Mouse (Mus musculus) Patski (cell line): ENCODE measurements around the gene Aldh9a1. TPM values are rescaled to one million over a fixed set of nuclear protein-coding genes. Genes with fewer than 3 reads are reported as not detected.

ENCODE experiments used
- ATAC-seq: fragments of 100-300 bp; one replicate; pipeline ENCODE4 v1.8.0; 2021
- CTCF ChIA-PET: fragments of 350-600 bp; sonication (Branson Sonifier 250); formaldehyde crosslinking; loops from one replicate; lab custom pipeline; 2022; ENCODE audit warnings: inconsistent platforms; lab: Charles Lee
- POLR2A ChIA-PET: fragments of 350-600 bp; sonication (Branson Sonifier 250); formaldehyde crosslinking; loops from one replicate; lab custom pipeline; 2022; ENCODE audit warnings: antibody characterized with exemption, inconsistent platforms; lab: Charles Lee
- DNase-seq: peaks from one replicate; pipeline ENCODE4 v3.0.0-alpha.2; 2011; ENCODE audit warnings: low read depth, low spot score
- H3K27me3 ChIP-seq: fragments of 371-371 bp; one replicate; pipeline ENCODE4 v1.5.1; 2021
- CTCF ChIP-seq: fragments of 100-300 bp; IDR thresholded peaks from one replicate; pipeline ENCODE4 v1.5.1; 2021
- in situ Hi-C: fragments of 300-500 bp; cut with MboI; formaldehyde crosslinking; loops from 3 replicates; pipeline ENCODE4 v1.11.1; 2018; ENCODE audit warnings: low pct_unique_long_range_greater_than_20kb, mixed read lengths
- polyA plus RNA-seq: library from polyadenylated mRNA; unstranded; gene quantifications from one replicate; pipeline ENCODE4 v1.2.3, GENCODE M21; 2021

The Aldh9a1 gene
- 61.1 TPM for polyA plus RNA-seq

DNA sequence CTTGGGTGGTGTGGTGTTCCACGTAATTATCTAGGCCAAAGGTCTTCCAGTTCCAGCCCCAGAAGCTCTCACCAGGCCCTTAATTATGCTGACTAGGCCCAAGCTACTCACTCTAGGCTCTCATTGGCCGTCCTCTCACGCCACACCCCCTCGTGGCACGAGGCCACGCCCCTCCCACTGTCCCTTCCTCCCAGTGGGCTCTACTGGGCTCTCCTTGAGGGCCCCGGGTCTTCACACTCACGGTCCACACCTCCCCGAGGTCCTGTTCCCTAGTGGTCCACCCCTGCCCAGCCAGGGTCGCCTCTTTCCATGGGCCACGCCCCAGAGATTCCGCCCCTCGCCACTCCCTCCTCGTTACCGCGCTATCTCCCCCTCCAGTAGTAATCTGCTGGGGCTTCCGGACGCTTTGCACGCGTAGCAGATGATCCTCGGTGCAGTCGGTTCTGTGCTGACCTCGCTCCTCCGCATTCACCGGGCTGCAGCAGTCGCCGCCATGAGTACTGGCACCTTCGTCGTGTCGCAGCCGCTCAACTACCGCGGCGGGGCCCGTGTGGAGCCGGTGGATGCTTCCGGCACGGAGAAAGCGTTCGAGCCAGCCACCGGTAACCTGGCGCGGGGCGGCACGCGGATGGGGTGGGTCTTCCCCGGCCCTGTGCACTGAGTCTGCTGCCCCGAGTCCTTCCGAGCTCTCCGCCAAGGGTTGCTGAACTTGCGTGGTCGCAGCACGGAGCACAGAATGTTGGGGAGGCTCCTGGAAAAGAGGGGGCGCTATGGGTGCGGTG, at the start of gene Aldh9a1:
Gene Aldh9a1 (plus strand): TSS at position 177 of the 782 bp plus-strand sequence.
- ChIA-PET CTCF (interaction anchor here (1.1 kb wide), 1 partner anchor 40 kb away, joined by 3 read pairs; no protein-coding TSS in a partner anchor), POLR2A (interaction anchor here (0.6 to 0.8 kb wide), 3 partner anchors 20 to 1673 kb away, joined by 3 to 5 read pairs (median 4); no protein-coding TSS in a partner anchor)
- in situ Hi-C loops, result loop anchor here (25.0 kb wide), 1 partner anchor 938 kb away; the partner anchor contains the start of gene Pogk
- TF ChIP-seq CTCF, result no peak
- ATAC-seq (peak; percentile 98), DNase-seq (peak; percentile 65)
- H3K27me3 ChIP-seq, result no peaks in the 10 kb centered on the region

DNA sequence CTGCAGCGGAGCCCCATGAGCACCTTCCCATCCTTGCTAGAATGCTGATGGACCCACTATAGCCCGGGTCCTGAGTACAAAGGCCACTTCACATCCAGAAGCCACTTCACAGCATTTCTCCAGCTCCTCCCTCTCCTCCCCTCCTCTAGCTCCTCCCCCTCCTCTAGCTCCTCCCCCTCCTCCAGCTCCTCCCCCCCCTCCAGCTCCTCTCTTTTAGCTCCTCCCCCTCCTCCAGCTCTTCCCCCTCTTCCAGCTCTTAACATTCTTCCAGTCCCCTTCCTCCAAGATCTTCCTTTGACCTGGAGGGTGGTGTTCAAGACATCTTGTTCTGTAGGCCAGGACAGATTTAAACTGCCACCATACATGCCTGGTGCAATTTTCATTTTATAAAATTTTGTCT, 49.7 kb upstream of the Aldh9a1 start:
- POLR2A ChIA-PET, result no interaction called here
- ATAC-seq (no peak), DNase-seq (no peak)
- CTCF ChIA-PET, result interaction anchor here (1.1 kb wide), 1 partner anchor 10 kb away, joined by 4 read pairs; no protein-coding TSS in a partner anchor
- in situ Hi-C loops, result no loop called here
- H3K27me3 ChIP-seq, result no peaks in the 10 kb centered on the region
- TF ChIP-seq CTCF, result no peak

DNA sequence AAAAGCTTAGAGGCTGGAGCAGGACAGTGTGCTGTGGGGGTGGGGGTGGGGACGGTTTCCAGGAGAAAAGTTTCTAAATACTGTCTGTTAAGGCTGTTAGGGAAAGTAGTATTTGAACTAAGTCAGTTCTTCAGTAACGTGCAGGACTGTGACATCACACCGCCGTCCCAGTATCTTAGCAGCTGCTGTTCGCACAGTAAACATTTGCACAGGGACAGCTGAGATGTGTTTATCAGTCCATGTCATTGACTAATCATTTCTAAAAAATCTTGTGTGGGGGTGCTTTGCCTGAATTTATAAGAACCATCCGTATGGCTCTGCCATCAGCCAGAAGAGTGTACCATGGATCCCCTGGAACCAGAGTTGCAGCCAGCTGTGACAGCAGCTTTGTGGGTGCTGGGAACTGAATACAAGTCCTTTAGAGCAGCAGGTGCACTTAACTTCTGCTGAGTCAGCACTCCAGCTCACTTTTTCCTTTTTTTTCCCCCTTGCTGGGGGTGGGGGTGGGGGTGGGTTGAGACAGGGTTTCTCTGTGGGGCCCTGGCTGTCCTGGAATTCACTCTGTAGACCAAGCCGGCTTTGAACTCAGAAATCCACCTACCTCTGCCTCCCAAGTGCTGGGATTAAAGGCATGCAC, 44.2 kb upstream of the Aldh9a1 start:
- H3K27me3 ChIP-seq, result no peaks in the 10 kb centered on the region
- in situ Hi-C loops, result no loop called here
- ATAC-seq, result no peak
- no peak for DNase-seq
- TF ChIP-seq CTCF, result no peak
- ChIA-PET CTCF (interaction anchor here (0.6 to 1.3 kb wide), 5 partner anchors 9 to 93 kb away, joined by 3 to 4 read pairs (median 4); no protein-coding TSS in a partner anchor), POLR2A (interaction anchor here (0.7 to 1.0 kb wide), 2 partner anchors 21 to 57 kb away, joined by 3 read pairs; no protein-coding TSS in a partner anchor)

DNA sequence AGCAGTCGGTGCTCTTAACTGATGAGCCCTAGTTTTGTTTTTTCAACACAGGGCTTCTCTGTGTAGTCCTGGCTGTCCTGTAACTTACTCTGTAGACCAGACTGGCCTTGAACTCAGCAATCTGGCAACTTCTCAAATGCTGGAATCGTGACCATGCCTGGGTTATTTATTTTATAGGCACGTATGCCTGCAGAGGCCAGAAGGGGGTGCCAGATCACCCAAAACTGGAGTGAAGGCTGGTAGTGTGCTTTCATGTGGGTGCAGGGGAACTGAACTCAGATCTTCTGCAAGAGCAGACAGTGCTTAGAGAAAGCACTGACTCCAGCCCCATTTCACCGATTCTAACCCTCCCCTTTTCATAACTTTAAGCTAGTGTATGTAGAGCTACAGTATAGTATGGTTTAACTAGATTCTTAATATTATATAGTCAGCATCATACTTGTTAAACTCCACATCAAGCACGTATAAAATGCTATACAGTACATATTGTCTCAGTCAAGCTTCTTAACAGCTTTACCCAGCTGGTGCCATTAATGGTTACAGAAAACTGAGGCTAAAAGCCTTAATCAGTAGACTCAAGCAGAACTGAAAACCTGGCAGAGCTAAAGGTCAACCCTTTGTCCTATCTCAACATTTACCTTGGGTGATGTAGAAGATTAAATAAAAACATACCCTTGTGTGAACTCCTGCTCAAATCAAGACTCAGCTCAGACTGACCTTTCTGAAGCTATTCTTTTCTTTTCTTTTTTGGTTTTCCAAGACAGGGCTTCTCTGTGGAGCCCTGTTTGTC, 43.1 kb upstream of the Aldh9a1 start:
- in situ Hi-C loops, result no loop called here
- no peaks in the 10 kb centered on the region for H3K27me3 ChIP-seq
- peak; percentile 70 for TF ChIP-seq CTCF
- ChIA-PET POLR2A (interaction anchor here (0.7 to 1.2 kb wide), 2 partner anchors 16 to 39 kb away, joined by 3 read pairs; no protein-coding TSS in a partner anchor), CTCF (interaction anchor here (0.7 to 1.3 kb wide), 6 partner anchors 8 to 86 kb away, joined by 3 to 7 read pairs (median 4); no protein-coding TSS in a partner anchor)
- ATAC-seq, result no peak
- no peak for DNase-seq

DNA sequence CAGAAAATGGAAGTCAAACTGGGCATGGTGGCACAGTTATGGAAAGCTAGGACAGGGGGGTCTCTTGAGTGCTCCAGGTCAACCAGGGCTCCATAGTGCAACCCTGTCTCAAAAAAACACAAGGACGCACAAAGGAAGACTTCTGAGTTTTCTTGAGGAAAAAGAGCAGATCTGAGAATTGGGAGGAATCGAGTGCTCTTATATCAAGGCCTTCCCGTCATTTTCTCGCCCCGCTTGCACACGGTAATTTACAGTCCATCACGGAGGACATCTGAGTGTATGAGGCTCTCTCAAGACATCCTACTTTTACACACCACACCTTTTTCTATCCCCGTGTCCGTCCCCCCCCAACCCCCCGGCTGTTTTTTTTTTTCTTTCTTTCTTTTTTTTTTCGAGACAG, 42.1 kb upstream of the Aldh9a1 start:
- no peak for DNase-seq
- H3K27me3 ChIP-seq, result no peaks in the 10 kb centered on the region
- in situ Hi-C loops, result no loop called here
- no peak for ATAC-seq
- CTCF ChIA-PET, result interaction anchor here (1.1 kb wide), 2 partner anchors 12 to 71 kb away, joined by 4 to 7 read pairs; no protein-coding TSS in a partner anchor
- no peak for TF ChIP-seq CTCF
- POLR2A ChIA-PET, result interaction anchor here (1.2 kb wide), 1 partner anchor 17 kb away, joined by 3 read pairs; no protein-coding TSS in a partner anchor

DNA sequence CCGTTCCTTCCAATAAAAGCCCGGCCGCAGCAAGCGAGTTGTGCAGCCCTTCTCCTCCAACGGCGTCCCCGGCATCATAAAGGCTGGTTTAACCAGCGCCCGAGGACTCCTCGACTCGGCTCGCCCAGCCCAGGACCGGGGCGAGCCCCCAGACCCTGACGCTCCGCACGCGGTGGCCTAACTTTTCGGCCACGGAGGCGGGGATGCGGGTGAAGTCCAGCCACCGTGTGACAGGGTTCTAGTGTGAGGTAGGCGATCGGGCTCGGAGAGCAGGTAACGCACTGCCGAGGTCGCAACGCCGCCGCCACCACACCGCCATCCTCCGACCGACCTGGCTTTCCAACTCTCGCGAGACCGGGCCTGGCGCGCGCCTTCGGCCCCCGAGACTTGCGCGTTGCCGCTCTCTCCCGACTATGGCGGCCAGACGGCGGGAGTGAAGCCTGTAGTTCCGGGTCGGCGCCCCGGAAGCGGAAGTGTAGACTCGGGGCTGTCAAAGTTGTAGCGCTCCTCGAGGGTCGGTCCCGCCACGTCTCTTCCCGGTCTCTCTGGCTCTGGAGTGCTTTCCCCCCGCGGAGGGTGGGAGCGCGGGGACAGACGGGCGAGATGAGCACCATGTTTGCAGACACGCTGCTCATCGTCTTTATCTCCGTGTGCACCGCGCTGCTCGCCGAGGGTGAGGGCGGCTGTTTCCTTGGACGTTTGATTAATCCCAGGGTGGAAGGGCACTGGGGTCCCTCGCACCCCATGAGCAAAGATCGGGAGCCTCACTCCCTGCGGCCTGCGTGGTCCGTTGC, 41.3 kb upstream of the Aldh9a1 start, which contains the start of gene Tmco1:
Gene Tmco1 (plus strand): TSS at position 118 of the 794 bp plus-strand sequence.
- ATAC-seq (peak; percentile 96), DNase-seq (no peak)
- no peaks in the 10 kb centered on the region for H3K27me3 ChIP-seq
- TF ChIP-seq CTCF, result no peak
- in situ Hi-C loops, result no loop called here
- ChIA-PET CTCF (no interaction called here), POLR2A (no interaction called here)

DNA sequence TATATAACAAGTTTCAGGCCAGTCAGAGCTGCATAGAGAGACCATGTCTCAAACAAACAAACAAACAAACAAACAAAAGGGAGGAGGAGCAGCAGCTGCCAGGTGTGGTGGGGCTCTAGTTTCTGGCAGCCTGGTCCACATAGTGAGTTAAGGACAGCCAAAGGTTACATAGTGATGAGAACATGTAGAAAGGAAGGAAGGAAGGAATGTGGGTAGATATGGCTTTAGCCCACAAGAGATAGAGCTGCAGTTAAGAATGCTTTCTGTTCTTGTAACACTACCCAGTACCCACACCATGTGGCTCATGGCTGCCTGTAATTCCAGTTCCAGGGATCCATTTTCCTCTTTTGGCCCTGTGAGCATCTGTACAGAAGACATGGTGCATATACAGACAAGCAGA, 37.4 kb upstream of the Aldh9a1 start:
- no peak for TF ChIP-seq CTCF
- no peak for ATAC-seq
- no peaks in the 10 kb centered on the region for H3K27me3 ChIP-seq
- in situ Hi-C loops, result loop anchor here (5.0 kb wide), 1 partner anchor 90 kb away; no protein-coding TSS in a partner anchor
- CTCF ChIA-PET, result no interaction called here
- POLR2A ChIA-PET, result no interaction called here
- no peak for DNase-seq

DNA sequence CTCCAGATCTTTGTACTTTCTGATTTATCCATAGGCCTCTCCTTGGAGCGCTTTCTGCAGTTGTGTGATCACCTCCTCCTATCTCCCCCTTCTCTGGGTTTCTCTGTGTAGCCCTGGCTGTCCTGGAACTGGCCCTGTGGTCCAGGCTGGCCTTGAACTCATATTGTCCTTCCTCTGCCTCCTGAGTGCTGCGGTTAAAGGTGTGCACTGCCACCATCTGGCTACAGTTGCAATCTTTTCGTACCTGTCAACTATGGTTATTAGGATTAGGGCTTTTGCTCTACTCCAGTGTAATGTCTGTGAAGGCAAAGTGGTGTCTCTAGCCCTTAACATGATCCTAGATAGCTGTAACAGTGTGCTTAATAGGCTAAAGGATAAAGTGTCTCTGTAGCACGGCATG, 36.6 kb upstream of the Aldh9a1 start:
- ChIA-PET POLR2A (no interaction called here), CTCF (no interaction called here)
- no peaks in the 10 kb centered on the region for H3K27me3 ChIP-seq
- peak; percentile 34 for TF ChIP-seq CTCF
- DNase-seq (no peak), ATAC-seq (no peak)
- in situ Hi-C loops, result loop anchor here (5.0 kb wide), 1 partner anchor 91 kb away; no protein-coding TSS in a partner anchor

DNA sequence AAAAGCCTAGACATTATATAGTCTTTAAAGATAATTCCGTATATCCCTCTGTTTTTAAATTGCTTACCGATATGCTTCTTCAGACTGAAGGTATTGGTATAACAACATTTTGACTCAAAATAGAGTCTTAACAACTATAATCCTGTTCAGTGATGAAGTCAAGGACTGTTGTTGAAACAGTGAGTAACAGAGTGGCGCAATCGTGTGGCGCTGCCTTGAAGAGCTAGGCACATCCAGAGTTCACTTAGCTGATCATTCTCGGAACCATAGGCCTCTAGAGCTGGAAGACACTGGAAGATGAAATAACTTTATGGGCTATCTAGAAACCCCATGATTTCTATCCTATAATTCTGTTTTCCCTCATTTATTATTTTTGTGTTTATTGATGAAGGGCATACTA, 28.1 kb upstream of the Aldh9a1 start:
- DNase-seq (no peak), ATAC-seq (no peak)
- TF ChIP-seq CTCF, result no peak
- H3K27me3 ChIP-seq, result no peaks in the 10 kb centered on the region
- POLR2A ChIA-PET, result no interaction called here
- in situ Hi-C loops, result no loop called here
- CTCF ChIA-PET, result no interaction called here
